ENCODE assay signal across 12 mouse cellular contexts in the genomic region with DNA sequence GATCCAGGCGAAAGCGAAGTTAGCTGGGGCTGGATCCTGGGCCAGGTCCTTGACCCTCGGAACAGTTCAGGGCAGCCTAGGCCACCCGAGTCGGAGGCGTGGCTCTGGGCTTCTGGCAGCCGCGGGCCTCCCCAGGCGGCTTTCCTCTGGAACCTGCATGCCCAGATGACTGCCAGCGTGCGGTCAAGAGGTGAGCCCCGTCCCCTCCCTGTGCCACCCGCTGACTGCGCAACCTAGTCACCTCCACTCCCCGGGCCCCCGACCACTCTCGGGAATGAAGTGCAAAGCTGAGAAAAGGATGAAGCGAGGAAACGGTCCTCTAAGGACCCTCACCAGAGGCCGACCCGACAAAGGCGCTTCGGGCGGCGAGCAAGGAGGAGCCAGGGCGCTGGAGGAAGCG. TPM values are rescaled to one million over a fixed set of nuclear protein-coding genes. Genes with fewer than 3 reads are reported as not detected.
A peak's percentile ranks its signal among the peaks of the same experiment; 100 is the strongest.
DNase-seq lines count a peak whose midpoint lies in the region; ATAC-seq lines count a peak whose summit lies in the region.
"Not testable (repeated sequence)": the region's sequence is repeated elsewhere in the genome, so short reads cannot be mapped to it uniquely, and the experiment has no call there.
"Had no signal": no experiment of that assay in that cellular context is flagged by ENCODE, and none has a peak within 500 bp of the region (broad histone marks: within the 10 kb centered on the region; RNA-seq: fewer than 3 reads in every experiment).

No protein-coding gene starts in this region.

- ATAC-seq in forebrain, embryonic 16.5 days; kidney, embryonic 14.5 days (ENCODE audit: low FRiP score, low TSS enrichment); midbrain, embryonic 14.5 days (ENCODE audit: low FRiP score, low TSS enrichment); stomach, embryonic 16.5 days (ENCODE audit: insufficient read depth, low FRiP score): not testable (repeated sequence)

- intact Hi-C loops in heart, postnatal 10 days (cut with DNase I), result not testable (repeated sequence)

- DNase-seq in R1 (ENCODE audit: low read depth, low spot score), result peak; percentile 1
- DNase-seq in embryo, embryonic 10 days (ENCODE audit: low spot score), result peak; percentile 2
- peak; percentile 0 to 3 for DNase-seq in heart, postnatal 10 days
- DNase-seq in liver, result peak; percentile 1
- peak; percentile 18 for DNase-seq in midbrain, embryonic 14.5 days

- under 1% methylated on average over 19 of the region's 27 CpGs for WGBS in forebrain, embryonic 16.5 days
- under 1% methylated on average over 18 of the region's 27 CpGs for WGBS in kidney, embryonic 14.5 days
- WGBS in midbrain, embryonic 14.5 days, result under 1% methylated on average over 21 of the region's 27 CpGs
- 0% methylated on average over 18 of the region's 27 CpGs for WGBS in stomach, embryonic 16.5 days

- not testable (repeated sequence) for H3K9me3 ChIP-seq in forebrain, embryonic 16.5 days (ENCODE audit: control insufficient read depth, low read length); kidney, embryonic 14.5 days (ENCODE audit: control insufficient read depth, low read length); midbrain, embryonic 14.5 days (ENCODE audit: control insufficient read depth, low read length); stomach, embryonic 16.5 days (replicated peaks; ENCODE audit: control insufficient read depth, low read length)

- H3K9ac ChIP-seq in forebrain, embryonic 16.5 days (replicated peaks; ENCODE audit: low read depth, low read length), result peak overlapping the region; percentile 41; the same call in 1 of the 2 replicates
- H3K9ac ChIP-seq in kidney, embryonic 14.5 days (ENCODE audit: low read depth, low read length); midbrain, embryonic 14.5 days (replicated peaks; ENCODE audit: low read length); stomach, embryonic 16.5 days (ENCODE audit: low read length): not testable (repeated sequence)

- H3K4me1 ChIP-seq in forebrain, embryonic 16.5 days (replicated peaks; ENCODE audit: control insufficient read depth, insufficient read depth, low read length); kidney, embryonic 14.5 days (ENCODE audit: control insufficient read depth, insufficient read depth, low read length); midbrain, embryonic 14.5 days (ENCODE audit: control insufficient read depth, insufficient read depth, low read length); stomach, embryonic 16.5 days (ENCODE audit: control insufficient read depth, insufficient read depth, low read length): not testable (repeated sequence)

- H3K4me3 ChIP-seq in forebrain, embryonic 16.5 days (replicated peaks; ENCODE audit: low read length), result peak overlapping the region; percentile 45
- peak overlapping the region; percentile 33 for H3K4me3 ChIP-seq in kidney, embryonic 14.5 days (ENCODE audit: low read length)
- H3K4me3 ChIP-seq in midbrain, embryonic 14.5 days (replicated peaks; ENCODE audit: low read depth, low read length), result peak overlapping the region; percentile 41
- peak overlapping the region; percentile 38 for H3K4me3 ChIP-seq in stomach, embryonic 16.5 days (replicated peaks; ENCODE audit: low read length)

- not testable (repeated sequence) for H3K27me3 ChIP-seq in forebrain, embryonic 16.5 days (replicated peaks; ENCODE audit: control insufficient read depth, insufficient read depth, low read length); kidney, embryonic 14.5 days (ENCODE audit: control insufficient read depth, insufficient read depth, low read length); midbrain, embryonic 14.5 days (ENCODE audit: control insufficient read depth, insufficient read depth, low read length); stomach, embryonic 16.5 days (ENCODE audit: control insufficient read depth, insufficient read depth, low read length)

- not testable (repeated sequence) for H3K36me3 ChIP-seq in forebrain, embryonic 16.5 days (ENCODE audit: control insufficient read depth, insufficient read depth); kidney, embryonic 14.5 days (ENCODE audit: control insufficient read depth, insufficient read depth, low read length); midbrain, embryonic 14.5 days (ENCODE audit: control insufficient read depth, insufficient read depth, low read length); stomach, embryonic 16.5 days (ENCODE audit: control insufficient read depth, insufficient read depth, low read length)

- peak overlapping the region; percentile 56 for H3K4me2 ChIP-seq in forebrain, embryonic 16.5 days (ENCODE audit: low read length)
- H3K4me2 ChIP-seq in kidney, embryonic 14.5 days (replicated peaks; ENCODE audit: low read depth, low read length), result peak overlapping the region; percentile 52
- H3K4me2 ChIP-seq in midbrain, embryonic 14.5 days (ENCODE audit: low read length), result peak overlapping the region; percentile 54
- H3K4me2 ChIP-seq in stomach, embryonic 16.5 days (ENCODE audit: low read depth, low read length), result peak overlapping the region; percentile 52

- H3K27ac ChIP-seq in forebrain, embryonic 16.5 days (ENCODE audit: low read length); kidney, embryonic 14.5 days (ENCODE audit: low read depth, low read length); midbrain, embryonic 14.5 days (replicated peaks; ENCODE audit: low read depth, low read length); stomach, embryonic 16.5 days (ENCODE audit: low read length): not testable (repeated sequence)

RNA-seq across cellular contexts. Expression of a gene that starts 0.5 kb away (rescaled TPM):
- polyA plus RNA-seq in forebrain, embryonic 16.5 days (2015; fragmentation: Nextera tagmentation; extraction: Ambion mirVana), result 3.0 and 3.8 TPM in 2 replicates
- total RNA-seq in heart, postnatal 10 days (2021), result 1 to 10 TPM; 4.0 to 5.0 TPM
- polyA plus RNA-seq in kidney, embryonic 14.5 days (2014; fragmentation: Nextera tagmentation; extraction: Ambion mirVana), result 0.58 and 0.66 TPM in 2 replicates
- 5.3 and 9.4 TPM in 2 replicates for polyA plus RNA-seq in midbrain, embryonic 14.5 days (2014; fragmentation: Nextera tagmentation; extraction: Ambion mirVana)
- polyA plus RNA-seq in stomach, embryonic 16.5 days (2015; fragmentation: Nextera tagmentation; extraction: Ambion mirVana), result 0.45 and 0.59 TPM in 2 replicates
- total RNA-seq: CH12.LX; neutrophil, adult 5-6 weeks had no signal

RNA-seq across cellular contexts. Expression of a gene that starts 27.5 kb away (rescaled TPM):
- polyA plus RNA-seq in forebrain, embryonic 16.5 days (2015; fragmentation: Nextera tagmentation; extraction: Ambion mirVana), result not detected in 2 replicates
- not detected for total RNA-seq in heart, postnatal 10 days (2021)
- not detected in 2 replicates for polyA plus RNA-seq in kidney, embryonic 14.5 days (2014; fragmentation: Nextera tagmentation; extraction: Ambion mirVana)
- not detected in 2 replicates for polyA plus RNA-seq in midbrain, embryonic 14.5 days (2014; fragmentation: Nextera tagmentation; extraction: Ambion mirVana)
- polyA plus RNA-seq in stomach, embryonic 16.5 days (2015; fragmentation: Nextera tagmentation; extraction: Ambion mirVana), result not detected in 2 replicates
- total RNA-seq: adrenal gland, adult 18-20 months; CH12.LX; layer of hippocampus, postnatal 36 days; neutrophil, adult 5-6 weeks had no signal
